Mouse (Mus musculus) C2C12 (cell line): ENCODE results near the gene Prn.

Experiments used
- CTCF ChIP-seq: IDR thresholded peaks from one replicate; pipeline ENCODE4 v1.5.1; 2011; ENCODE audit not compliant: control insufficient read depth, insufficient read depth, insufficient read length
- USF1 ChIP-seq: IDR thresholded peaks from one replicate; pipeline ENCODE4 v1.6.1; 2011; ENCODE audit warnings: low read depth, mild to moderate bottlenecking, control low read depth, moderate library complexity

DNA sequence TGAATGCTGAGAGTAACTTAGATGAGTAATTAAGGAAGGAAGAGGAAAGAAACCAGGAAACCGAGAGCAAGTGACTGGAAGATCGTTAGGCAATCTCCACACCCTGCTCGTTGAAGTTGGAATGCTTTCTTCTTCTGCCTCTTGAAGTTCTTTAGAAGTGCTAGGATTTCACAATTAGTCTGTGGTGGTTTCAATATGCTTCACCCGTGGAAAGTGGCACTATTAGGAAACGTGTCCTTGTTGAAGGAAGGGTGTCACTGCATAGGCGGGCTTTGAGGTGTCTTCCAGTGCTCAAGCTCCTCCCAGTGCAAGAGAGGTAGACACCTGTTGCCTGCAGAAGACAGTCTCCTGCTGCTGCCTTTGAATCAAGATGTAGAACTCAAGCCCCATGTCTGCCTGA is 4.0 kb upstream of the Prn start:
- no peak for TF ChIP-seq CTCF
- no peak for TF ChIP-seq USF1
